ENCODE assay signal across 9 mouse cellular contexts in the genomic region with DNA sequence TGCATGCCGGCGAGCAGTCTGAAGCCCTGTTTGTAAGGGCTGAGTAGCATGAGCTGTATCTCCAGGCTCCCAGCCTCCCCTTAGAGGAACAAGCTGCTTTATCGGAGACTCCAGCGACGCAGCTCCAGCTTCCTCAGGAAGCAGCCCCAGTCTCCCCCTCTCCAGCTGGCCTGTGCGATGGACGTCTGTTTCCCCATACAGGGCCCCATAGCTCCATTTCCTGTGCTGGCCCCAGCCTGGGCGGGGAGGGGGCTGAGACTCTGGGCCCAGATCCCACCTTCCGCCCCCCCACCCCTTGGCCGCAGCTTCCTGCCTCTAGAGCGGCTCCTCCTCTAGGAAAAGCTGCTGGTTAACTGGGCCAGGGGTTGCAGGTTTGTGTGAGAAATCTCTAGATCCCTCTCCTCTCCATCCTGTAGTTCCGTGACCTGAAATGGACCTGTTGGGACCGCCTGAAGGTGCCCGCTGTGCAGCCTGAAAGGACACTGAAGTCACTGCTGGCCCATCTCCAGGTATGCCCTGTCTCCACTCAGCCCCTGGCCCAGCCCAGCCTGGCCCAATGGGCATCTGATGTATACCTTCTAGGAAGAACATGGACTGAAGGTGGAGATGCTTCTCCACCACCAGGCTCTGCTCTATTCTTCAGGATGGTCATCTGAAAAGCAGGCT. TPM values are rescaled to one million over a fixed set of nuclear protein-coding genes. Genes with fewer than 3 reads are reported as not detected.
DNase-seq lines count a peak whose midpoint lies in the region; ATAC-seq lines count a peak whose summit lies in the region.
"Had no signal": no experiment of that assay in that cellular context is flagged by ENCODE, and none has a peak within 500 bp of the region (broad histone marks: within the 10 kb centered on the region; RNA-seq: fewer than 3 reads in every experiment).

A gene (plus strand): TSS at position 378 of the 666 bp plus-strand sequence.

- peak within 1 kb of the TSS; percentile 84 for H3K4me3 ChIP-seq in liver, embryonic 15.5 days (replicated peaks)

- peaks cover 95% of the 10 kb centered on the region for H3K4me1 ChIP-seq in liver, embryonic 15.5 days (replicated peaks)

- peak within 1 kb of the TSS; percentile 82 for H3K9ac ChIP-seq in liver, embryonic 15.5 days

- no peaks in the 10 kb centered on the region for H3K27me3 ChIP-seq in liver, embryonic 15.5 days

- ATAC-seq in liver, embryonic 15.5 days (ENCODE audit: insufficient read depth): peak; percentile 72

- peaks cover 69% of the 10 kb centered on the region for H3K36me3 ChIP-seq in liver, embryonic 15.5 days (replicated peaks)

- H3K27ac ChIP-seq in liver, embryonic 15.5 days (replicated peaks): peak within 1 kb of the TSS; percentile 97

- H3K4me2 ChIP-seq in liver, embryonic 15.5 days: peak within 1 kb of the TSS; percentile 92

- WGBS in liver, embryonic 15.5 days (ENCODE audit: insufficient replicate concordance): 7% methylated on average over 14 of the region's 14 CpGs

- peak; percentile 49 for DNase-seq in ovary, postnatal 10 days (ENCODE audit: low spot score)
- DNase-seq in ovary, adult 18-20 months (ENCODE audit: low spot score): no peak
- DNase-seq in embryo, embryonic 9.5 days (ENCODE audit: extremely low spot score): peak; percentile 81
- DNase-seq in heart, adult 8-10 months (ENCODE audit: low spot score): peak; percentile 88
- peak; percentile 63 to 72 for DNase-seq in kidney, adult 8-10 months
- DNase-seq in neural tube, embryonic 10.5 days (ENCODE audit: extremely low spot score, low spot score): peak; percentile 72
- peak; percentile 76 for DNase-seq in thymus, postnatal 25 days

- no peaks in the 10 kb centered on the region for H3K9me3 ChIP-seq in liver, embryonic 15.5 days (replicated peaks)

RNA-seq across cellular contexts. Expression of the gene that starts here (rescaled TPM):
- total RNA-seq in heart, adult 8-10 months (2022): under 1 TPM in 1 of 4 experiments, not detected in 3; 0.25 TPM
- polyA plus RNA-seq in liver, embryonic 15.5 days (2015; fragmentation: Nextera tagmentation; extraction: Ambion mirVana): 0.54 and 0.66 TPM in 2 replicates
- total RNA-seq: neutrophil, adult 5-6 weeks had no signal

Comparison
In these comparisons a context has a peak if more than half of its experiments do, and no peak if none do; other contexts are left out.
1. Peak in DNase-seq in heart, adult 8-10 months; RNA of the gene not detected or under 1 TPM.
2. Peak in ATAC-seq, H3K4me3 ChIP-seq, H3K27ac ChIP-seq, H3K9ac ChIP-seq and H3K4me2 ChIP-seq in liver, embryonic 15.5 days; RNA of the gene not detected or under 1 TPM.